In genomic region chr4:101540516-101540915, GRCm38 (mm10) we compare ENCODE assay signal across 15 mouse cellular contexts.
"Had no signal": no experiment of that assay in that cellular context is flagged by ENCODE, and none has a peak within 500 bp of the region (broad histone marks: within the 10 kb centered on the region; RNA-seq: fewer than 3 reads in every experiment).

No protein-coding gene starts in this region.

- H3K4me3 ChIP-seq: midbrain, embryonic 13.5 days; midbrain, embryonic 15.5 days; myocyte; neural tube, embryonic 13.5 days; neural tube, embryonic 15.5 days; stomach, embryonic 15.5 days had no signal

- H3K27ac ChIP-seq: midbrain, embryonic 13.5 days; midbrain, embryonic 15.5 days; neural tube, embryonic 13.5 days; neural tube, embryonic 15.5 days; stomach, embryonic 15.5 days; stomach, postnatal 0 days had no signal

- H3K27me3 ChIP-seq: midbrain, embryonic 13.5 days; midbrain, embryonic 15.5 days; neural tube, embryonic 13.5 days; neural tube, embryonic 15.5 days; stomach, embryonic 15.5 days had no signal

- H3K4me1 ChIP-seq: midbrain, embryonic 13.5 days; midbrain, embryonic 15.5 days; neural tube, embryonic 13.5 days; neural tube, embryonic 15.5 days; stomach, embryonic 15.5 days had no signal

- ATAC-seq: midbrain, embryonic 13.5 days; midbrain, embryonic 15.5 days had no signal

- H3K9ac ChIP-seq: lung, embryonic 14.5 days; midbrain, embryonic 13.5 days; midbrain, embryonic 15.5 days; neural tube, embryonic 13.5 days; neural tube, embryonic 15.5 days; stomach, embryonic 15.5 days had no signal

- H3K4me2 ChIP-seq: lung, embryonic 14.5 days; midbrain, embryonic 11.5 days; midbrain, embryonic 13.5 days; midbrain, embryonic 15.5 days; neural tube, embryonic 13.5 days; neural tube, embryonic 15.5 days; stomach, embryonic 15.5 days had no signal

- H3K36me3 ChIP-seq: midbrain, embryonic 13.5 days; midbrain, embryonic 15.5 days; neural tube, embryonic 13.5 days; neural tube, embryonic 15.5 days; stomach, embryonic 15.5 days had no signal

- H3K9me3 ChIP-seq: midbrain, embryonic 13.5 days; midbrain, embryonic 15.5 days; neural tube, embryonic 13.5 days; neural tube, embryonic 15.5 days; stomach, embryonic 15.5 days had no signal

- DNase-seq: lung, adult 18-20 months; lung, embryonic 14.5 days; lung, postnatal 10 days; lung, postnatal 4 days; right cerebral cortex, postnatal 14 days; thymus, adult 2 months; thymus, postnatal 25 days had no signal
